Mouse (Mus musculus): Measurements from ENCODE around the gene Cenpb.

- TF ChIP-seq CTCF (conservative IDR thresholded peaks at IDR 0.05; ENCODE audit: low read length): no peak
- TF ChIP-seq NANOG (IDR thresholded peaks at IDR 0.05; ENCODE audit: borderline replicate concordance, low read length): no peak
Observed at GRCm38 (mm10) chr2:131223569-131223968, 43.7 kb upstream of the Cenpb start.

Measured in E14TG2a.4 (cell line).